Comparison of ENCODE assay signal across 19 mouse cellular contexts in the genomic region with DNA sequence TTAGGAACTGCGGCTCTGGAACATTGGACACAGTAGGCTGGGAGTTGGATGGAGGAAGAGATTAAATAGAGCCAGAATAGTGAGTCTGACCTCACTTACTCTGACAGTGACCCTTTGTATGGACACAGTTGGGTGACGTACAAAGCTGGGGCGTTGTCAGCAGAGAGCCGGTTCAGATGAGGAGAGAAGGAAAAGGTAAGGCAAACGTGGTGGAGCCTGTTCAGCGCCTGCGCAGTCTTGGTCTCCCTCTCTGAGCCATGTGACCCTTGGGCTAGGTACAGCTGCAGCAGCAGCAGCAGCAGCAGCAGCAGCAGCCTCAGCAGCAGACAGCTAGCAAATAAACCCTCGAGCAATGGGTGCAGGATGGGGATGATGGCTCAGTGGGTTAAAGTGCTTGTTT.
DNase-seq lines count a peak whose midpoint lies in the region; ATAC-seq and TF ChIP-seq lines count a peak whose summit lies in the region.
"Had no signal": no experiment of that assay in that cellular context is flagged by ENCODE, and none has a peak within 500 bp of the region (broad histone marks: within the 10 kb centered on the region; RNA-seq: fewer than 3 reads in every experiment).

No protein-coding gene starts in this region.

- no peaks in the 10 kb centered on the region for H3K9me3 ChIP-seq in kidney, embryonic 14.5 days (ENCODE audit: control insufficient read depth, low read length)
- H3K9me3 ChIP-seq in hindbrain, embryonic 16.5 days (ENCODE audit: control insufficient read depth, low read length), result no peaks in the 10 kb centered on the region
- H3K9me3 ChIP-seq: forebrain, embryonic 15.5 days; hindbrain, embryonic 12.5 days; limb, embryonic 12.5 days; lung, embryonic 15.5 days; midbrain, embryonic 12.5 days had no signal

- no peaks in the 10 kb centered on the region for H3K36me3 ChIP-seq in kidney, adult 2 months (ENCODE audit: control insufficient read depth, insufficient read depth, low read length)
- no peaks in the 10 kb centered on the region for H3K36me3 ChIP-seq in kidney, embryonic 14.5 days (ENCODE audit: control insufficient read depth, insufficient read depth, low read length)
- H3K36me3 ChIP-seq in hindbrain, embryonic 16.5 days (ENCODE audit: control insufficient read depth, insufficient read depth, low read length), result no peaks in the 10 kb centered on the region
- H3K36me3 ChIP-seq: forebrain, embryonic 15.5 days; hindbrain, embryonic 12.5 days; limb, embryonic 12.5 days; lung, embryonic 15.5 days; midbrain, embryonic 12.5 days had no signal

- no peak overlapping the region for H3K27ac ChIP-seq in kidney, adult 2 months (ENCODE audit: insufficient read depth, low read depth, low read length)
- H3K27ac ChIP-seq in kidney, embryonic 14.5 days (ENCODE audit: low read depth, low read length), result no peak overlapping the region
- H3K27ac ChIP-seq in hindbrain, embryonic 16.5 days (ENCODE audit: low read depth, low read length), result no peak overlapping the region
- H3K27ac ChIP-seq: forebrain, embryonic 15.5 days; heart, adult 2 months; hindbrain, embryonic 12.5 days; limb, embryonic 12.5 days; lung, embryonic 15.5 days; midbrain, embryonic 12.5 days had no signal

- no peak overlapping the region for H3K9ac ChIP-seq in kidney, embryonic 14.5 days (ENCODE audit: low read depth, low read length)
- no peak overlapping the region for H3K9ac ChIP-seq in hindbrain, embryonic 16.5 days (ENCODE audit: low read depth, low read length)
- H3K9ac ChIP-seq: forebrain, embryonic 15.5 days; hindbrain, embryonic 12.5 days; limb, embryonic 12.5 days; lung, embryonic 15.5 days; midbrain, embryonic 12.5 days had no signal

- H3K4me2 ChIP-seq in kidney, embryonic 14.5 days (replicated peaks; ENCODE audit: low read depth, low read length), result no peak overlapping the region
- no peak overlapping the region for H3K4me2 ChIP-seq in hindbrain, embryonic 16.5 days (ENCODE audit: low read length)
- H3K4me2 ChIP-seq: forebrain, embryonic 15.5 days; hindbrain, embryonic 12.5 days; limb, embryonic 12.5 days; lung, embryonic 15.5 days; midbrain, embryonic 12.5 days had no signal

- no peak for TF ChIP-seq POLR2A in kidney, adult 2 months (IDR thresholded peaks at IDR 0.05; ENCODE audit: low read depth, low read length)

- TF ChIP-seq CTCF in kidney, adult 2 months (conservative IDR thresholded peaks at IDR 0.05; ENCODE audit: insufficient read depth, insufficient read length, low read depth, low read length), result no peak

- H3K27me3 ChIP-seq in kidney, adult 2 months (replicated peaks; ENCODE audit: control insufficient read depth, insufficient read depth, low read length), result no peaks in the 10 kb centered on the region
- H3K27me3 ChIP-seq in kidney, embryonic 14.5 days (ENCODE audit: control insufficient read depth, insufficient read depth, low read length), result no peaks in the 10 kb centered on the region
- no peaks in the 10 kb centered on the region for H3K27me3 ChIP-seq in hindbrain, embryonic 16.5 days (replicated peaks; ENCODE audit: control insufficient read depth, insufficient read depth, low read length)
- H3K27me3 ChIP-seq: forebrain, embryonic 15.5 days; hindbrain, embryonic 12.5 days; limb, embryonic 12.5 days; lung, embryonic 15.5 days; midbrain, embryonic 12.5 days had no signal

- H3K4me1 ChIP-seq in kidney, adult 2 months (ENCODE audit: control insufficient read depth, insufficient read depth, low read length), result peaks cover 24% of the 10 kb centered on the region
- no peaks in the 10 kb centered on the region for H3K4me1 ChIP-seq in kidney, embryonic 14.5 days (ENCODE audit: control insufficient read depth, insufficient read depth, low read length)
- H3K4me1 ChIP-seq in hindbrain, embryonic 16.5 days (ENCODE audit: control insufficient read depth, insufficient read depth, low read depth, low read length), result no peaks in the 10 kb centered on the region
- H3K4me1 ChIP-seq: forebrain, embryonic 15.5 days; hindbrain, embryonic 12.5 days; limb, embryonic 12.5 days; midbrain, embryonic 12.5 days had no signal

- no peak overlapping the region for H3K4me3 ChIP-seq in kidney, adult 2 months (ENCODE audit: insufficient read depth, low read depth, low read length)
- no peak overlapping the region for H3K4me3 ChIP-seq in kidney, embryonic 14.5 days (ENCODE audit: low read length)
- no peak overlapping the region for H3K4me3 ChIP-seq in hindbrain, embryonic 16.5 days (ENCODE audit: low read length)
- H3K4me3 ChIP-seq: erythroblast, embryonic 14.5 days; forebrain, embryonic 15.5 days; heart, adult 2 months; hindbrain, embryonic 12.5 days; limb, embryonic 12.5 days; lung, embryonic 15.5 days; midbrain, embryonic 12.5 days; myocyte had no signal

- ATAC-seq in kidney, embryonic 14.5 days (ENCODE audit: low FRiP score, low TSS enrichment), result no peak
- no peak for ATAC-seq in hindbrain, embryonic 16.5 days
- ATAC-seq: CD4-positive, CD25-positive, alpha-beta regulatory T cell, adult 4 months; forebrain, embryonic 15.5 days had no signal

- 57% methylated on average over 8 of the region's 8 CpGs for WGBS in kidney, adult 2 months
- 67% methylated on average over 8 of the region's 8 CpGs for WGBS in kidney, embryonic 14.5 days
- 67% methylated on average over 8 of the region's 8 CpGs for WGBS in hindbrain, embryonic 16.5 days

- peak; percentile 21 for DNase-seq in kidney, adult 2 months
- DNase-seq in ES-CJ7 (ENCODE audit: low read depth, low spot score) (peak; percentile 16), R1 (ENCODE audit: low read depth, low spot score) (peak; percentile 57)
- peak; percentile 57 for DNase-seq in lung, postnatal 25 days (ENCODE audit: low spot score)
- no peak for DNase-seq in cerebellum, adult 11 months
- DNase-seq: adrenal gland, postnatal 25 days; cerebellum, postnatal 14 days; heart, adult 2 months; kidney, adult 18-20 months had no signal
